Mouse (Mus musculus) intestine, postnatal 0 days (tissue): Measurements from ENCODE around the gene Kcnt1. TPM values are rescaled to one million over a fixed set of nuclear protein-coding genes. Genes with fewer than 3 reads are reported as not detected.

ENCODE experiments used
- ATAC-seq: fragments of 200-750 bp; cut with Nextera tagmentation; 2 replicates; pipeline ENCODE4 v1.8.0; 2017; ENCODE audit warnings: mild to moderate bottlenecking, moderate TSS enrichment, moderate library complexity
- H3K27ac ChIP-seq: fragments of 300-500 bp; sonication (generic); 2 replicates; pipeline ENCODE4 v1.5.1; 2014; ENCODE audit warnings: mild to moderate bottlenecking, low read depth, low read length, moderate library complexity
- H3K27me3 ChIP-seq: fragments of 300-500 bp; sonication (generic); replicated peaks from 2 replicates; pipeline ENCODE4 v1.6.1; 2014; ENCODE audit warnings: low read length, mixed read lengths; ENCODE audit not compliant: control insufficient read depth, insufficient read depth
- H3K36me3 ChIP-seq: fragments of 300-500 bp; sonication (generic); 2 replicates; pipeline ENCODE4 v1.6.1; 2014; ENCODE audit warnings: mild to moderate bottlenecking, moderate library complexity; ENCODE audit not compliant: control insufficient read depth, insufficient read depth
- H3K4me1 ChIP-seq: fragments of 300-500 bp; sonication (generic); replicated peaks from 2 replicates; pipeline ENCODE4 v1.6.1; 2014; ENCODE audit warnings: antibody characterized with exemption, low read length, mixed read lengths; ENCODE audit not compliant: control insufficient read depth, insufficient read depth
- H3K4me2 ChIP-seq: fragments of 300-500 bp; sonication (generic); replicated peaks from 2 replicates; pipeline ENCODE4 v1.6.1; 2014; ENCODE audit warnings: low read depth, mild to moderate bottlenecking, moderate library complexity
- H3K4me3 ChIP-seq: fragments of 300-500 bp; sonication (generic); 2 replicates; pipeline ENCODE4 v1.5.1; 2014; ENCODE audit warnings: low read depth, low read length
- H3K9ac ChIP-seq: fragments of 300-500 bp; sonication (generic); 2 replicates; pipeline ENCODE4 v1.6.1; 2014; ENCODE audit warnings: mild to moderate bottlenecking, low read depth, low read length
- H3K9me3 ChIP-seq: fragments of 300-500 bp; sonication (generic); 2 replicates; pipeline ENCODE4 v1.6.1; 2016; ENCODE audit warnings: mixed run types; ENCODE audit not compliant: control insufficient read depth
- CTCF ChIP-seq: sonication (generic); IDR thresholded peaks from 2 replicates; pipeline ENCODE4 v1.5.1; 2016; ENCODE audit warnings: low read depth, mild to moderate bottlenecking, control low read depth, antibody characterized with exemption, moderate library complexity
- WGBS: fragments of 180-500 bp; shearing (Covaris S2); extraction: QIAGEN DNeasy Blood & Tissue Kit; methylation state at CpG from one replicate; pipeline ENCODE4 v1.1.7; 2014; 5-methylcytosine and 5-hydroxymethylcytosine counted together
- polyA plus RNA-seq: library from polyadenylated mRNA; unstranded; fragments of >200 nt; fragmentation: Nextera tagmentation; extraction: Ambion mirVana; gene quantifications from 2 replicates; pipeline ENCODE4 v1.2.1, GENCODE M21; 2015

The Kcnt1 gene
- polyA plus RNA-seq, 1 experiment from 2014 or later: 0.18 TPM

DNA sequence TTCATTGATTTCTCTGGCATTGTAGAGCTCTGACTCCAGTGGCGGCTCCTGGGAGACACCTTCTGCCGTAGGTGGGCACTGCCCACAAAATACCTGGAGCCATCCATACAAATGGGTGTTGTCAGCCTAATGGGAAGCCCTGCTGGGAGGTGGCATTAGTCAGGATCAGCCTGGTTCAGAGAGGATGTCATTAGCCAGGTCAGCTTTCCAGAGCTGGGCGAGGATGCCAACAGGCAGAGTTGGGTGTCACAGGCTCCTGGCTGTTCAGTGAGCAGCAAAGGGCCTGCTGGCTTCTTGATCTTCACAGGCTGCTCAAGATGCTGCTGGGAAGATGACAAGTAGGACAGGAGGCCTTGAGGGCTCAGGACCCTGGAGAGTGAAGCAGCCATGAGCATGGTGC lies 21.2 kb downstream of the Kcnt1 start:
- no peak overlapping the region for H3K27ac ChIP-seq
- WGBS: 92% methylated on average over 3 of the region's 3 CpGs
- no peak overlapping the region for H3K9ac ChIP-seq
- no peaks in the 10 kb centered on the region for H3K4me1 ChIP-seq
- no peak overlapping the region for H3K4me3 ChIP-seq
- H3K27me3 ChIP-seq: no peaks in the 10 kb centered on the region
- no peaks in the 10 kb centered on the region for H3K36me3 ChIP-seq
- TF ChIP-seq CTCF: no peak
- no peaks in the 10 kb centered on the region for H3K9me3 ChIP-seq
- no peak for ATAC-seq
- no peak overlapping the region for H3K4me2 ChIP-seq

DNA sequence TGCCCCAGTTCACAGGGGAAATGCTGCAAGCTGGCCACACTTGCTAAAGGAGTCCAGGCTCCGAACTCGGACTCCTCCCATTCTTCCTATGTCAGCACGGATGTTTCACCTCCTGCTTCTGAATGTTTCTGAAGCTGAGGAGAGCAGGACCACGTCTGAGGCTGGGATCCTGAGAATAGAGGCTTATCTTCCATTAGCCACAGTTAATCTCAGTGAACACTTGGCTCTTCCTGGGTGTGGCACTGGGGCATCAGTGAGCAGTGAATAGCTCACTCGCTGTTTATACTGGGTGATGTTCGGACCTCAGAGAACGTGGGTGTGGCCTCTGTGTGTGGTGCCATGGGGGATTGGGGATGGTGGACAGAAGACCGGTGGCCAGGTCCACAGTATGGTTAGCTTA lies 23.7 kb downstream of the Kcnt1 start:
- no peak for TF ChIP-seq CTCF
- no peak for ATAC-seq
- WGBS: 50% methylated on average over 8 of the region's 8 CpGs

DNA sequence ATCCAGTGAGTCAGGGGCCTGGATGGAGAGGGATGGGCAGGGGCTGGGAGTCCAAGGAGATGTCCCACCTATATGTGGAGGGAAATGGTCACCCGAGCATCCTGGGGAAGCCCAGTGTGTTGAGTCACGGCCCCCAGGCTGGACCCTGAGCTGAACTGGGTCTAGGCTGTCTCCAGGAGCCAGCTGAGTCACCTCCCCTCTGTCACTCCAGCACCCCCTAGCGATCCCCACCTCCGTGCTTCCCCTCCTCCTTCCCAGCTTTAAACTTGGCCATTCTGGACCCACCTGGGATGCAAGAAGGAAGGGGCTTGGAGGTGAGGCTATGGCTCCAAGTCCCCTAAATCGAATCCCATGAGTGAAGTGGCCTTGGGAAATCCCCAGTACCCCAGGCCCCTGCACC lies 24.6 kb downstream of the Kcnt1 start:
- Histone ChIP-seq H3K4me3 (no peak overlapping the region), H3K9ac (no peak overlapping the region), H3K4me1 (no peaks in the 10 kb centered on the region), H3K9me3 (no peaks in the 10 kb centered on the region), H3K27me3 (no peaks in the 10 kb centered on the region), H3K36me3 (no peaks in the 10 kb centered on the region), H3K4me2 (no peak overlapping the region), H3K27ac (no peak overlapping the region)
- no peak for TF ChIP-seq CTCF
- no peak for ATAC-seq
- WGBS: 51% methylated on average over 5 of the region's 5 CpGs

More for the DNA sequence above, 23.7 kb downstream of the Kcnt1 start:
- Histone ChIP-seq H3K27me3 (no peaks in the 10 kb centered on the region), H3K36me3 (no peaks in the 10 kb centered on the region), H3K4me1 (no peaks in the 10 kb centered on the region), H3K27ac (no peak overlapping the region), H3K4me2 (no peak overlapping the region), H3K9ac (no peak overlapping the region), H3K4me3 (no peak overlapping the region), H3K9me3 (no peaks in the 10 kb centered on the region)

DNA sequence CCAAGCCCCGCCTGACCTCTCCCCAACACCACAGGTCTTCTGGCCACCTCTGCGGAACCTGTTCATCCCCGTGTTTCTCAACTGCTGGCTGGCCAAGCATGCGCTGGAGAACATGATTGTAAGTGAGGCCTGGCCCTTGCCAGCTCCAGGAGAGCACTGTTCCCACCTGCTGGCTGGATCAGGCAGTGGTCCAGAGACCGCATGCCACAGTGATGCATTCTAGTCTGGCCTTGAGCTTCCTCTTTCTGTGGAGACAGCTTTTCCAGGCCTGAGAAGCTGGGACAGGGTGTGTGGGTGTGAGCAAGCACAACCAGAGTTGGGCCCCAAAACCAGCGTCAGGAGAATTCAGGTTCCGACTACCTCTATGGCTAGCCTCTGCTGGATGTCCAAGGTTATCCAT lies 28.9 kb downstream of the Kcnt1 start:
- Histone ChIP-seq H3K9ac (no peak overlapping the region), H3K36me3 (no peaks in the 10 kb centered on the region), H3K4me1 (no peaks in the 10 kb centered on the region), H3K27ac (no peak overlapping the region), H3K27me3 (no peaks in the 10 kb centered on the region), H3K4me3 (no peak overlapping the region), H3K9me3 (no peaks in the 10 kb centered on the region), H3K4me2 (no peak overlapping the region)
- no peak for ATAC-seq
- WGBS: 71% methylated on average over 7 of the region's 7 CpGs
- TF ChIP-seq CTCF: peak; percentile 35; the same call in 1 of the 2 replicates

DNA sequence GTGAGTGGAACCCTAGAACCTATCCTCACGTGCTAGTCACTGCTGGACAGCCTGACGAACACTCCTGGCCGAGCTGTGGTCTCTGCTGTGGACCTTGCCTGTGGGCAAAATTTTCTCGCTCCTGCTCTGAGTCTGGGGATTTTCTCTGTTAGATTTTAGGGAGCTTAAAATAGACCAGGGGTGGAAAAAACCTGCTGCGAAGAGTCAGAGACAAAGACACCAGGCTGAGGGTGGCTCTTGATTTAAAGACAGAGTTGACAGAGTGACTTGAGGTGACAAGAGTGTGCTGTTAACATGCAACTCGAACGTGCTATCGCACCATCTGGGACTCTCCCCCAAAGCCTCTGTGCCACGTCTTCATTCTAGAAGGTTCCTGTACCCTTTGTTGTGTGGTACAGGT lies 35.4 kb downstream of the Kcnt1 start:
- 76% methylated on average over 9 of the region's 9 CpGs for WGBS
- Histone ChIP-seq H3K36me3 (no peaks in the 10 kb centered on the region), H3K4me1 (no peaks in the 10 kb centered on the region), H3K9me3 (no peaks in the 10 kb centered on the region), H3K27ac (no peak overlapping the region), H3K9ac (no peak overlapping the region), H3K4me2 (no peak overlapping the region), H3K27me3 (no peaks in the 10 kb centered on the region), H3K4me3 (no peak overlapping the region)
- no peak for TF ChIP-seq CTCF
- ATAC-seq: no peak

DNA sequence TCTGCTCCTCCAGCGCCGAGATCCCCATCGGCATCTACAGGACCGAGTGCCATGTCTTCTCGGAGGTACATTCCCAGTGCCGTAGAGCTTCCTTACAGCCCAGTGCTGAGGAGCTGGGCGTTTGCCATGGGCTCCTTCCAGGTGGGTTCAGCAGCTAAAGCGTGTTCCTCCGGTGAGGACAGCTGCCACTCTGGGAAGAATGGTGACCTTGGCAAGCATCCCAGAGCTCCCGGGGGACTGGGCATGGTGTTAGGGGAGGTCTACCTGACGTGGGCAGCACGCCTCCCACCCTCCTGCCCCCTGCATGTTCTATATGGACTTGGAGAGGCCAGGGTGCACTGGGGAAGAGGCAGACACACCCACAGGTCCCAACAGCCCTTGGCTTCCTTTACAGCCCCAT lies 46.3 kb downstream of the Kcnt1 start:
- no peak overlapping the region for H3K27ac ChIP-seq
- H3K4me2 ChIP-seq: no peak overlapping the region
- no peaks in the 10 kb centered on the region for H3K36me3 ChIP-seq
- no peak for TF ChIP-seq CTCF
- no peaks in the 10 kb centered on the region for H3K27me3 ChIP-seq
- ATAC-seq: no peak
- no peaks in the 10 kb centered on the region for H3K4me1 ChIP-seq
- H3K9me3 ChIP-seq: no peaks in the 10 kb centered on the region
- WGBS: 79% methylated on average over 12 of the region's 12 CpGs
- H3K4me3 ChIP-seq: no peak overlapping the region
- H3K9ac ChIP-seq: no peak overlapping the region

DNA sequence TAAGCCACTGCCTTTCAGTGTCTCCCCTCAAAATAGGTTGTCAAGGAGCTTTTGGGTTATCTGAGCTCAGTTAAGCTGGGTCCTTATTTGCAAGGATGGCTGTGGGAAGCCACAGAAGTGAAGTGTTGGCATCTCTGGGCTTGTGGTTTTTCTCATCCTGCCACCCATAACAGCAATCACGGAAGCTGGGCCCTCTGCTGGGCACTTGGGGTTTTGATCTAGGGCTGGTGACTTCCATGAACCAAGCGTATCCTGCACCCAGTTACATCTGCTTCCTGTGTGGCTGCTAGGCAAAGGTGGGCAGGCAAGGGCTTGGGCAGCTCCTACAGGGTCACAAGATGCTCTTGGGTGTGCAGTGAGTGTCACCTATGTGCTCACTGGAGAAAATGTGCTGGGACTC lies 49.7 kb downstream of the Kcnt1 start:
- TF ChIP-seq CTCF: peak; percentile 59

More for the DNA sequence above, 49.7 kb downstream of the Kcnt1 start:
- 46% methylated on average over 2 of the region's 2 CpGs for WGBS
- Histone ChIP-seq H3K27ac (no peak overlapping the region), H3K4me3 (no peak overlapping the region), H3K36me3 (no peaks in the 10 kb centered on the region), H3K27me3 (no peaks in the 10 kb centered on the region), H3K9ac (no peak overlapping the region), H3K4me2 (no peak overlapping the region), H3K9me3 (no peaks in the 10 kb centered on the region), H3K4me1 (no peaks in the 10 kb centered on the region)
- ATAC-seq: no peak
